Mouse (Mus musculus) neural tube, embryonic 15.5 days (tissue): ENCODE measurements around the gene Ccr9. TPM values are rescaled to one million over a fixed set of nuclear protein-coding genes. Genes with fewer than 3 reads are reported as not detected.
A peak's percentile ranks its signal among the peaks of the same experiment; 100 is the strongest.
"Not testable (repeated sequence)": the region's sequence is repeated elsewhere in the genome, so short reads cannot be mapped to it uniquely, and the experiment has no call there.

ENCODE experiments used
- ATAC-seq: fragments of 200-750 bp; cut with Nextera tagmentation; 2 replicates; pipeline ENCODE4 v1.8.0; 2017; ENCODE audit warnings: mild to moderate bottlenecking, moderate TSS enrichment, moderate library complexity; ENCODE audit not compliant: low FRiP score
- H3K27ac ChIP-seq: fragments of 300-500 bp; sonication (generic); replicated peaks from 2 replicates; pipeline ENCODE4 v1.5.1; 2015; ENCODE audit warnings: mild to moderate bottlenecking, inconsistent platforms
- H3K27me3 ChIP-seq: fragments of 300-500 bp; sonication (generic); replicated peaks from 2 replicates; pipeline ENCODE4 v1.6.1; 2015; ENCODE audit warnings: inconsistent platforms
- H3K36me3 ChIP-seq: fragments of 300-500 bp; sonication (generic); 2 replicates; pipeline ENCODE4 v1.6.1; 2015; ENCODE audit warnings: inconsistent platforms
- H3K4me1 ChIP-seq: fragments of 300-500 bp; sonication (generic); 2 replicates; pipeline ENCODE4 v1.6.1; 2015; ENCODE audit warnings: inconsistent platforms
- H3K4me2 ChIP-seq: fragments of 300-500 bp; sonication (generic); 2 replicates; pipeline ENCODE4 v1.6.1; 2015; ENCODE audit warnings: inconsistent platforms, mild to moderate bottlenecking, moderate library complexity
- H3K4me3 ChIP-seq: fragments of 300-500 bp; sonication (generic); replicated peaks from 2 replicates; pipeline ENCODE4 v1.5.1; 2015; ENCODE audit warnings: mild to moderate bottlenecking, inconsistent platforms
- H3K9ac ChIP-seq: fragments of 300-500 bp; sonication (generic); replicated peaks from 2 replicates; pipeline ENCODE4 v1.6.1; 2015; ENCODE audit warnings: mild to moderate bottlenecking, inconsistent platforms
- H3K9me3 ChIP-seq: fragments of 300-500 bp; sonication (generic); replicated peaks from 2 replicates; pipeline ENCODE4 v1.6.1; 2016; ENCODE audit warnings: inconsistent platforms
- WGBS: fragments of 180-500 bp; shearing (Covaris S2); methylation state at CpG from one replicate; pipeline ENCODE4 v1.1.7; 2015; ENCODE audit warnings: mixed read lengths; 5-methylcytosine and 5-hydroxymethylcytosine counted together
- polyA plus RNA-seq: library from polyadenylated mRNA; unstranded; fragments of >200 nt; fragmentation: Nextera tagmentation; extraction: Ambion mirVana; gene quantifications from 2 replicates; pipeline ENCODE4 v1.2.1, GENCODE M21; 2015

Gene Ccr9
- polyA plus RNA-seq, 1 experiment from 2014 or later, result 0.29 TPM

- not testable (repeated sequence) for H3K27me3 ChIP-seq, H3K27ac ChIP-seq, H3K9ac ChIP-seq, H3K4me3 ChIP-seq, H3K4me1 ChIP-seq, H3K36me3 ChIP-seq, H3K4me2 ChIP-seq, H3K9me3 ChIP-seq, ATAC-seq
- WGBS, result 88% methylated on average over 18 of the region's 18 CpGs
These were observed 18.1 kb upstream of the Ccr9 start for GRCm38 (mm10) chr9:123659986-123660676.

GRCm38 (mm10) chr9:123665645-123666044 lies 12.6 kb upstream of the Ccr9 start:
- Histone ChIP-seq H3K36me3 (no peaks in the 10 kb centered on the region), H3K9me3 (no peaks in the 10 kb centered on the region), H3K4me2 (no peak overlapping the region), H3K27ac (no peak overlapping the region), H3K9ac (no peak overlapping the region), H3K27me3 (no peaks in the 10 kb centered on the region), H3K4me1 (no peaks in the 10 kb centered on the region), H3K4me3 (no peak overlapping the region)
- ATAC-seq, result no peak
- WGBS, result 64% methylated on average over 5 of the region's 5 CpGs

- H3K27me3 ChIP-seq, result peaks cover 52% of the 10 kb centered on the region
- WGBS, result 26% methylated on average over 2 of the region's 2 CpGs
These were observed 959 bp downstream of the Ccr9 start for GRCm38 (mm10) chr9:123679198-123679597.

GRCm38 (mm10) chr9:123683704-123684103 lies 5.5 kb downstream of the Ccr9 start:
- H3K27ac ChIP-seq, result no peak overlapping the region
- H3K4me1 ChIP-seq, result peaks cover 3% of the 10 kb centered on the region
- H3K9ac ChIP-seq, result no peak overlapping the region
- no peaks in the 10 kb centered on the region for H3K9me3 ChIP-seq
- peaks cover 23% of the 10 kb centered on the region for H3K27me3 ChIP-seq
- H3K36me3 ChIP-seq, result no peaks in the 10 kb centered on the region
- H3K4me3 ChIP-seq, result no peak overlapping the region
- WGBS, result 68% methylated on average over 3 of the region's 3 CpGs
- H3K4me2 ChIP-seq, result no peak overlapping the region
- ATAC-seq, result no peak

More at GRCm38 (mm10) chr9:123679198-123679597, 959 bp downstream of the Ccr9 start:
- Histone ChIP-seq H3K4me2 (peak overlapping the region; percentile 86), H3K9ac (no peak overlapping the region), H3K36me3 (no peaks in the 10 kb centered on the region), H3K4me3 (peak overlapping the region; percentile 37), H3K27ac (no peak overlapping the region), H3K9me3 (no peaks in the 10 kb centered on the region), H3K4me1 (peaks cover 9% of the 10 kb centered on the region)
- no peak for ATAC-seq

GRCm38 (mm10) chr9:123686206-123686605 lies 8.0 kb downstream of the Ccr9 start:
- Histone ChIP-seq H3K36me3 (no peaks in the 10 kb centered on the region), H3K4me3 (no peak overlapping the region), H3K4me2 (no peak overlapping the region), H3K4me1 (no peaks in the 10 kb centered on the region), H3K9me3 (no peaks in the 10 kb centered on the region), H3K9ac (no peak overlapping the region), H3K27me3 (peaks cover 3% of the 10 kb centered on the region; the same call in 1 of the 2 replicates), H3K27ac (no peak overlapping the region)
- ATAC-seq, result no peak
- 83% methylated on average over 5 of the region's 5 CpGs for WGBS

- Histone ChIP-seq H3K9me3 (no peaks in the 10 kb centered on the region), H3K27ac (no peak overlapping the region), H3K4me1 (no peaks in the 10 kb centered on the region), H3K36me3 (peaks cover 6% of the 10 kb centered on the region; the same call in 1 of the 2 replicates), H3K4me2 (no peak overlapping the region), H3K4me3 (no peak overlapping the region), H3K9ac (no peak overlapping the region), H3K27me3 (no peaks in the 10 kb centered on the region)
- WGBS, result 92% methylated on average over 1 of the region's 1 CpGs
- ATAC-seq, result no peak
These were observed 10.0 kb downstream of the Ccr9 start for GRCm38 (mm10) chr9:123688227-123688626.

GRCm38 (mm10) chr9:123695634-123696302 lies 17.5 kb downstream of the Ccr9 start:
- no peak for ATAC-seq
- 89% methylated on average over 3 of the region's 3 CpGs for WGBS
- H3K4me3 ChIP-seq, result no peak overlapping the region
- H3K36me3 ChIP-seq, result peaks cover 32% of the 10 kb centered on the region
- no peak overlapping the region for H3K27ac ChIP-seq
- no peaks in the 10 kb centered on the region for H3K9me3 ChIP-seq
- H3K9ac ChIP-seq, result no peak overlapping the region
- H3K4me1 ChIP-seq, result no peaks in the 10 kb centered on the region
- H3K4me2 ChIP-seq, result no peak overlapping the region
- no peaks in the 10 kb centered on the region for H3K27me3 ChIP-seq

- Histone ChIP-seq H3K4me1 (no peaks in the 10 kb centered on the region), H3K27ac (no peak overlapping the region), H3K4me2 (no peak overlapping the region), H3K27me3 (no peaks in the 10 kb centered on the region), H3K9me3 (no peaks in the 10 kb centered on the region), H3K4me3 (no peak overlapping the region), H3K36me3 (peaks cover 47% of the 10 kb centered on the region), H3K9ac (no peak overlapping the region)
- no peak for ATAC-seq
- WGBS, result 91% methylated on average over 5 of the region's 5 CpGs
These were observed 23.6 kb downstream of the Ccr9 start for GRCm38 (mm10) chr9:123701822-123702221.

- Histone ChIP-seq H3K4me1 (no peaks in the 10 kb centered on the region), H3K9ac (no peak overlapping the region), H3K27me3 (no peaks in the 10 kb centered on the region), H3K4me3 (no peak overlapping the region), H3K4me2 (no peak overlapping the region), H3K9me3 (no peaks in the 10 kb centered on the region), H3K27ac (no peak overlapping the region), H3K36me3 (peaks cover 42% of the 10 kb centered on the region)
- ATAC-seq, result no peak
- 53% methylated on average over 2 of the region's 2 CpGs for WGBS
These were observed 31.0 kb downstream of the Ccr9 start for GRCm38 (mm10) chr9:123709226-123709625.

GRCm38 (mm10) chr9:123713111-123713510 lies 34.9 kb downstream of the Ccr9 start:
- H3K9ac ChIP-seq, result no peak overlapping the region
- ATAC-seq, result no peak
- peaks cover 19% of the 10 kb centered on the region for H3K4me1 ChIP-seq

GRCm38 (mm10) chr9:123716301-123716700 lies 38.1 kb downstream of the Ccr9 start:
- Histone ChIP-seq H3K4me2 (peak overlapping the region; percentile 69), H3K4me3 (peak overlapping the region; percentile 10), H3K9me3 (no peaks in the 10 kb centered on the region), H3K36me3 (peaks cover 6% of the 10 kb centered on the region), H3K27ac (no peak overlapping the region), H3K9ac (no peak overlapping the region; the same call in 1 of the 2 replicates), H3K4me1 (peaks cover 20% of the 10 kb centered on the region), H3K27me3 (0 out of 2 replicates have a peak, but pooled peaks cover 2% of the 10 kb centered on the region)
- WGBS, result 52% methylated on average over 3 of the region's 3 CpGs
- ATAC-seq, result no peak

More at GRCm38 (mm10) chr9:123713111-123713510, 34.9 kb downstream of the Ccr9 start:
- 84% methylated on average over 2 of the region's 2 CpGs for WGBS
- Histone ChIP-seq H3K27me3 (no peaks in the 10 kb centered on the region), H3K4me2 (no peak overlapping the region), H3K4me3 (no peak overlapping the region), H3K27ac (no peak overlapping the region), H3K9me3 (no peaks in the 10 kb centered on the region), H3K36me3 (peaks cover 23% of the 10 kb centered on the region)
